Mouse (Mus musculus): Measurements from ENCODE around the gene Myrf.

DNA sequence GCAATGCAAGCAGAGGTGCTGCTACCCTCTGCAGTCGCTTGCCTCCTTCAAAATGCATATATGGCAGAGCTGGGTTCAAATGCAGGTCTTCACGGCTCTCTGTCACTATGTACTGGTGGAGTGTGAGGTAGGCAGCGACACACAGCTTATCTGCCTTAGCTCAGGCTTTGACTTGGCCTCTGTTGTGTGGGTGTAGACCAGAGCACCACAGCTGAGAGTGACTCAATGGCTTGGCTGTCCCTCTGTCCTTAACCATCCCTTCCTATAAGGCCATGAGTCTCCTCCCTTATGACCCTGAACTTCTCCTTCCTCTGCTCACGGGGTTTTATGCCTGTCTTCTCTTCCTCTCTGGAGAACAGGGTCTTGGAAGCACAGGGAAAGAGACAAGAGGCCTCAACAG lies 29.7 kb downstream of the Myrf start:
- TF ChIP-seq CTCF (IDR thresholded peaks at IDR 0.05; ENCODE audit: borderline replicate concordance, extremely low read depth, insufficient read depth, insufficient read length) (no peak), POLR2A (IDR thresholded peaks at IDR 0.05; ENCODE audit: borderline replicate concordance, extremely low read depth, insufficient read depth, insufficient read length, poor library complexity, severe bottlenecking) (no peak)
